Mouse (Mus musculus): ENCODE measurements around the gene Fat1.
A peak's percentile ranks its signal among the peaks of the same experiment; 100 is the strongest.

Fat1 gene

DNA sequence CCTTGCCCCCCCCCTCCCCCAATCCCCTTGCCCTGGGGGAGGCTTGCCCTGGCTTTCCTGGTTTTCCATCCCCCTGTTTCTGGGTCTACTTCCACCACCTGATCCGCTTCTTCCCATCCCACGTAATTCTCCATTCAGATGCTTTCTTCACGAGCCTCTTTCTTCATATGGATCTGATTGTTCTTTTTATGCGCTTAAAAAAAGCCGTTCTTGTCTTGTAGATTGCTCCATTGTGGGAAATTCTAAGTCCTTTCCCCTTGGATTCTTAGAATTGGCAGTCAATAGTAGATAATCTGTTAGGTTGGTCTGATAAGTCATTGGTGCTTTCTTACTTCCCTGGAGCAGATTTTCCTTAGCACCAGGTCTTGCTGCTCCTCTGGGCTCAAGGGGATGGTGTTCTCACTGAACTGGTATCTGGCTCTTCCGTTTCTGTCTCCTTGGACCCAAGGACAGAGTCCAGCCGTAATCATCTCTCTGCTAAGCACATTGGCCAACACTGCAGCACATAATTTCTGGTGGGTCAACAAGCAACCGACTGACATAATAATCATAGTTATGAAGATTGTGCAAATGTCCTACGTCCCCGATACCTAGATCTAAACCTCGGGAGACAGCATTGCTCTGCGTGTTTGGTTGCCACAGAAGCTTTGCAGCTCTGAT is 27.5 kb downstream of the Fat1 start:
- peak in 1 of 2 experiments; percentile 46 for DNase-seq

DNA sequence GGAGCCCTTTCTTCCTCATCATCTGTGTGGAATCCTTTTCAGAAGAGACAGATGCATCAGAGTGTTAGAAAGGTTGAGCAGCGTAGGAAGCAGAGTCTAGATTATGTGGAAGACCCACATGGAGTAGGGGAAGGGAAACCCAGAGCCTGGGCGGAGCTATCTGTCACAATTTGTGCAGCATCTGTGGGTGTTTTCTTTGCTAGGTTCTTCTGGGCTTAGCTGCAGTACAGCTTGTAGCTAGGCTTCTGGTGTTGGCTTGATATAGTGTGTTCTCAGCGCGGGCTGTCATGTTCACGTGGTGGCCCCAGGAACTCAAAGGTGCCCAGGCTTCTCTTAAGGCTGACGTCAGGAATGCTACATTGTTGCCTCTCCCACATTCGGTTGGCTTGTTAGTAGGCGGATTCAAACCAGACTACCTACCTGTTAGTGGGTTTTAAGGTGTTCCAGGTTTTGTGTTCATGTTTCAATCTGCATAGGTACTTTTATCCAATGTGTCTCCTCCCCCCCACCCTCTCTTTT is 32.3 kb downstream of the Fat1 start:
- no peak for DNase-seq

DNA sequence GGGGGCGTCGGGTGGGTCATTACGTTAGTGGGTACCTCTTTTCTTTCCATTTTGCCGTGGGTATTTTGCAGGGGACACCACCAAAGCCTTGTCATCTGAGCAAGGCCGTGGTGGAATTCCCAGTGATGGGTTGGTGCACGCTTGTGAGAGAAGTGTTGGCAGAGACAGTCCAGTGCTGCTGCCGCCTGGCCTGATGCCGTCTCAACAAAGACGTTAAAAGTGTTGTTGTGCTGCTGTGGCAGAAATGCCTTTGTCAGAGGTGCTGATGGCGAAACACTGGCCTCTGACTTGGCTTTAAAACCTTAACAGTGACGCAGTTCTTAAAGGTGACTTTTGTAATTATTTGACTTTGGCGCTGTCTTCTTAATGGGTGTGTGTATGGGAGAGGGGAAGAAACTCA is 34.8 kb downstream of the Fat1 start:
- no peak for DNase-seq

DNA sequence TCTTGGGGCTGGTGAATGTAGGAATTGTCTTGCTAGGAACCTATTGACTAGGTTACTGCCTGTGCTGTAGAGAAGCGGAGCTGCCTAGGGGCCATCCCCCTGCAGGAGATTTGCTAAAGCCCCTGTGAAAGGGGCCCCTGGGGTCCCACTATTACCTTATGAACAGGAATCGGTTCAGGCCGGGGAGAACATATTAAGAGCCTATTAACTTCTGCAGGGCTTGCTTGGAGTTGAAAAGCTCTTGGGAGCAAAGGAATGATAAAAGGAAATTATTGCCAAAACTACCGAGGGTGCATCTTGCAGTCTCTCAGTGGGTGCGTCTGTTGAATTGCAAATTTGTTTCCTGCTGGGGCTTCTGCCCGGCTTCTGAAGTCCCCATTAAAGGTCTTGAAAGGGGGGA is 36.1 kb downstream of the Fat1 start:
- DNase-seq: no peak

DNA sequence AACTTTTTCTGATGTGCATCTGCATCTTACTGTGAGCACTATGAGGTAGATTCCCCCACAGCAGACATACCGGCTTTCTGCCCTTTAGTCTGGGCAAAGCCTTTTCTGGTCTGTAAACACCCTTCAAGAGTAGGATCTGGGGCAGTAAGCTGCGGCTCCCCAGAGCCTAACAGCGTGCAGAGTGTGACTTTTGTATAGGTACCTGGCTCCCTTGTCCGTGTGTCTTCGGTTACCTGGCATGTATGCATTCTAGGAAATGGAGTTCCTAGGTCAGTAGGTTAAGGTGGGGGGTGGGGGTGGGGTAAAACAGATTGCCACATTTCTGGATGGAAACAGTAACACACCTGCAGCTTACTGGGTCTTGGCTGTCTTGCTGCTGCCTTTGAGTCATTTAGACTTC is 36.7 kb downstream of the Fat1 start:
- DNase-seq: no peak

DNA sequence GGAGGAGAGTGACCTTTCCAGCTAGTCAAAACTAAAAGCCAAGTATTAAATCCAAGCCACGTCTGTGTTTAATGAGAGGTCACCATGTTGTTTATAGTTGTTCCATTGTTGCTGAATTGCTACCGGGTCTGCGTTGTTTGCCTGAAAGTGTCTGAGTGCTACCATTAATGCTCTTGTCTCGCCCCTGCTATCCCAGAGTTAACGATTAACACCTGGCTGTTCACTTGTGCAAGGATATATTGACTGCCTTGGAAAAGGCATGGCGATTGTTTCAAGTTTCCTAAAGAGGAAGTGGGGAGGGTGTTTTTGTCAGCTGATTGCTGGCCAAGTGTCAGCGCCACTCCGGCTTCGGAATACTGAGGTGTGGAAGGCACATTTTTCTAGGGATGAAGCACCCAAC is 39.9 kb downstream of the Fat1 start:
- DNase-seq: peak in 1 of 2 experiments; percentile 16

DNA sequence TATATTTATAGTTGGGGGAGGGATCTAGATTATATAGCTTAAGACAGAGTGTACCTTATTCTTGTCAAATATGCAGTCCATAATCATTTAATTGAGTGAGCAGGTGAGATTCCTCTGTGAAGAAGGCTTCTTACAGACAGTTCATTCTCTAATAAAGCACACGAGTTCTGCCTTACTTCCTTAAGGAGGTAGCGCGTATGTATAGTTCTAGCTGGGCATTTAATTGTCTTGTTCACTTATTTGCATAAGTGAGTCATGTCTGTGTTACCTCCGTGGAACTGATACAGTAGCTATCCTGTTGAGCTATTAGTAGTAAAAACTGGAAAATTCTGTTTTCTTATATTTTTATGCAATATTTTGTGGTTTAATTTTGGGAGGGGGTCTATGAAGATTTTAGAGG is 40.4 kb downstream of the Fat1 start:
- no peak for DNase-seq

DNA sequence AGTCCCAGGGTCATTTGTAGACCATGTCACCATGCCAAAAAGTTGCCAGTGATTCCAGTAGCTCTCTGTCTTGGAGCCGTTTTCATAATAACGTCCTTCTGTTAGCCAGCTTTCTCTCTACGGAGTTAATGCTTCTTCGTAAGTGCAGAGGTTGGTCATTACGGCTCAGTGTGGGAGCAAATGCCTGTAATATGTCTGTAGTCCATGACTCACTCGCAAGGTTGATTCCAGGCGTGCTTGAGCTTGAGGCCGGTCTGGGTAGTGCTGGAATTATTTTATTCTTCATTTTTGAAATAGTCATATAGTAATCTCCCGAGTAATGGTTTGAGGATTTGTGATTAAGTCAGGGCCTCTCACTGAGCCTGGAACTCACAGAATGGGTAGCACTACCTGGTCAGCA is 43.4 kb downstream of the Fat1 start:
- DNase-seq: no peak

DNA sequence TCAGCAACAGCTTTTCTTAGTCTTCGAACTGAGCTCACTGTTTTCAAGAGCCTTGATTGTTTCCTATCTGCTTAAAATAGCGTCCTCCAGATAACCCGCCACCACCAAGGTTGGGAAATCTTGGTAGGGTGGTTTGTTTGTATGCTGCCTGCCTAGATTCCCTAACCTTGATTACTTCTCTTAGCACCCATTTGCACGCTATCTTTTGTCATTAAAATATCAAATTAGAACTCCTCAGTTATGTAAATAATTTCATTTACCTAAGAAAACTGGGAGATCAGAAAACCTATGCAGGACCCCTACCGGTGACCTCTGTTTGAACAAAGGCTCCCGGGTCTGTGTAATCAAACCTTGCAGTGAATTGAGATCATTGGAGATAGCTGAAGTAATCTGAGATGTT is 44.0 kb downstream of the Fat1 start:
- no peak for DNase-seq

DNA sequence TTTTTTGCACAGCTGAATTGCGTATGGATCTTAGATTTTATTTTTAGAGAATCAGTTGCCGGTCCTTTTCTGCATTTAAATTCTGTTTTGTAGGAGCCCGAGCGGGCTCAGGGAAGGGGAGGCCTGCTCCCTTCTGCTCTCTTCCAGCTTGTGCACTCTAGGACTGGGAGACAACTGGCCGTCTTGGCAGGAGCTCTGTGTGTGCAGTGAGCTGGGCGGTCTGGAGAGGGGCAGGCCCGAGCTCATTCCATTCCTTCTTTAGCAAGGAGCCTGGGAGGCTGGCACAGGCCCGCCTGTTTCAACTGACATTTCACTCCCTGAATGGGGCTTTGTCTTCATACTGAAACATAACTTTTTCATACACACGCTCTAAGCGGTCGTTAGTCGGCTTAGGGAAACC is 44.8 kb downstream of the Fat1 start:
- peak; percentile 42 to 72 for DNase-seq

DNA sequence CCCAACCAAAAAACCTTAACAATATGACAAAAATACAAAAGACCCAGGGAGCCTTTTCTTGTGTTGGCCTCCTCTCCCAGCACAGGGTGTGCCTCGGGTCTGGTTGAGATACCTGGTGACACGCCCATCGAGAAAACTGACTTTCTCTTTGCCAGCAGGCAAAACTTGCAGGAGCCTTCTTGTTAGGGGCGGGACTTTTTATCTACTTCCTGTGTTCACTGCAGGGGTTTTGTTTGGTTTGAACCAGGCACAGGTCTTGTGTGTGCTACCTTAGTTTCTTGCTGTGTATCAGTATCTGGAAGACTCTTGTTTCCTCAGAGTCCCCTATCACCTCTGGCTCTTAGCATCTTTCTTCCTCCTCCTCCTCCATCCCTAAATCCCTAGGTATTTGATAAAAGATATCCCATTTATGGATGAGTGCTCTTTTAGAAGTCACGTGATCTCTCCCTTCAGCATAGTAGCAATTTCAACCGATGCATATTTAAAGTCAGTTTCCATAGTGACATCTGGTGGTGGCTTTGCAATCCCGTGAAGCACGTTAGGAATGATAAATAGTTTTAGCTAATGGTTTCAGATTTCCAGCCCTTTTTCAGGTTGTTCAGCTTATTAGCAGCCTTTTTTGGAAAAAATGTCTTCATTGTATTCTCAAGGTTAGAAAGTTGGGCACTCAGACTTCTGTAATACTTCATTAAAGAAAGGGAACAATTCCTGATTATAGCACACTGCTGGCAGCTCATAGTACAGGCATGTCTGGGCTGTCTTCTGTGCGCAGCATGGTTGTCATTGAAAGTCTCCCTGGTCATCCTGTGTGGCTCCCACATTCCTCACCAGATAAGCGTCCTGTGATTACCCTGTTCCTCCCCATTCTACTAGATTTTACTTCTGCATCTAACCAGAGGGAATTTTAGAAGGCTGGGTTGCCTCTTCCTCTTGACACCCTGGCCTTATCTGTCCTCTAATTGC is 50.4 kb downstream of the Fat1 start:
- DNase-seq: peak in 1 of 2 experiments; percentile 21

DNA sequence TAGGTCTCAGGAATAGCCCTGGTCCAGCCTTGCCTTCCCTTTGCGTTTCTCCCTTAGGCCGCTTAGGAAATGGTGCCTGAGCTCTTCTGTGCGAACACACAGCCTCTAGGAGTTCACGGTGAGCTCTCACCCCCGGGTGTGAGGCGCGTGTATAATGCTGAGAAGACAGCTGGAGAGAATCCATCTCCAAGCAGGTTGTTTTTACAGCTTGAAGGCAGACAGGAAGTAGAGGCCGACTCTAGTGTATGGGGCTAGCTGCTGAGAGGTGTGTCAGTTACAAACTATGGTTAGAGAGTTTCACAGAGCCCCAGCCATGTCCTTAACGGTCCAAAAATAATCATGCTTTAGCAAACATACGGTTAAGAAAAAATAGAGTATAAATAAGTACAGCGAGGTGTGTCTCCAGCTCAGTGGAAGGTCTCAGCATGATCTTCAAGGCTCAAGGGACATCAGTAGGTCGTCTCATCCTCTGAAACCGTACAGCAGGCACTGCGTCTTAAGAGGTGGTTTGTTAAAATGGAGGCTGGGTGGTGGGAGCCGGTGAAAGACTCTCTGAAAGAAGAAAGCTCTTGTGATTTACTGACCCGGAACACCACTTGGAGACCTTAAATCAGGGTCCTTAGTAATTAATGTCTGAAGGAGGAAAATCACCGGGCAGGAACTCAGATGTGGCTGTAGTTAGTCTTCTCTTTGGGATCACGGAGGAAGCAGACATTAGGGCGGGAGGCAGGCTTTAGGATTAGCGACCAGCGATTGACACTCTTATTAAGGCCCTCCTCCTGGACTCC is 56.6 kb downstream of the Fat1 start:
- no peak for DNase-seq

DNA sequence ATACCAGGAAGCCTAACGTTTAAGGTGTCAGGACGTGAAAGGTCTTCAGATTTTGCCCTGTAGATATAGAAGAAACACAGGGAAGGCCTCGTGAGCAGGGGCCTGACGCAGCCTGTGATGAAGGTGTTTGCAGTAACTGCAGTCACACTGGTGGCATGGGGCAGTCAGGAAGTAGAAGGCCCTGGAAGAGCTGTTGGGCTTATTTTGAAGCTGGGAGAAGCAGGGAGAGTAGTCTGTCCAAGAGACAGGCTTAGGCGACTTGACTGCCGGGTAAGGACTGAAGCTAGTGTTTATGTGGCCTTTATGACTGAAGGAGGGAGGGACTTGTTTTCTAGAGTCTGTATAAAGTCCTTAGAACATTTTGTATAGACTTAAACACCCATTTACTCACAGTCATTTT is 57.4 kb downstream of the Fat1 start:
- no peak for DNase-seq

DNA sequence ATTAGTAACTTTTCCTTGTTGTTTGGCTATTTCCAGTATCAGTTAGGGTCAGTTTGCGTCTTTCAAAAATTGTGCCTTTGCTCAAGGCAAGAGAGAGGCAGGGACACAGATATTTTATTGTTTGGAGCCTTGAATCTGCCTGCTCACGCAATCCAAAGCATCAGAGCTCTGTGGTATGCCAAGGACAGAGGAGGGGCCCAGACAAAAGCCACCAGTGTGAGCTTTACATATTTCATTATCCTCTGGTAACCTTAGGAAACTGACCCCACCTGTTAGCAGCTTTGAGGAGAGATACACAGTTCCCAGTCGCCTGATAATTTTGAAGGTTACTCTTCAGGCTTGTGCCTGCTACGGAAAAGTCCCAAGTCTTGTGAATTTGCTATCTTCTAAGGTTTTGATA is 58.1 kb downstream of the Fat1 start:
- no peak for DNase-seq

DNA sequence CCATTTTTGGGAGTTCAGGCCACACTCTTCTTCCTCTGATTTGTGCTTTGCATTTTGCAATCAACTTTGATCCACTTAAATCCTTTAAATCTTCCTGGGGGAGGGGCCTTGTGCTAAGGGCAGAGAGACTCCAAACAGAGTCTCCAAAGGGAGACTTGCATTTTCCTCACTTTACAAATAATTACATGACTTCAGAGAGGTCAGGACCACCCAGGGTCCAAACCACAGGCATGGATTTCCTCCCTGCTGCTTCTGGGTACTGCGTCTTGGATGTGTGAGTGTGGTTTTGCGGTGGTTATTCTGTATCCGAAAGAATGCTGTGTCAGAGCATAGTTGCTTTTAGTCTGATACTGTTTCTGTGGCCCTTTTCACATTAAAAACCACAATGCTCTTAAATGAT is 61.2 kb downstream of the Fat1 start:
- no peak for DNase-seq

DNA sequence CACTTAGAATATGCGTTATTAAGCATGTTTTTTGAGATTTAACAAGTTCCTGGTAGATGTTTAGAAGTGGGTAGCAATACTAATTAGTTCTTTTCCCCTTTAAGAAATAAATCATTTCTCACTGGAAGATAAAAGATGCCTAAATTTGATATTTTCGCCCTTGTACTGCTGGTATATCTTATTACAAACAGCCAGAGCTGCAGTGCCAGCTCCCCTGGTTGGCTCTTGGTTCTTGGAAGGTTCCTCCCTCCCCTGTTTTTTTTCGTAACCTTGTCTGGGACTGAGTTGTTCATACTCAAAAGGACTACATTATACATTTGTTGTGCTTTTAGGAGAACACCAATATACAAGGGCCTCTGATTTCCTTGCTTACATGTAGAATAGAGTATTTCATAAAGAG is 62.1 kb downstream of the Fat1 start:
- DNase-seq: no peak

DNA sequence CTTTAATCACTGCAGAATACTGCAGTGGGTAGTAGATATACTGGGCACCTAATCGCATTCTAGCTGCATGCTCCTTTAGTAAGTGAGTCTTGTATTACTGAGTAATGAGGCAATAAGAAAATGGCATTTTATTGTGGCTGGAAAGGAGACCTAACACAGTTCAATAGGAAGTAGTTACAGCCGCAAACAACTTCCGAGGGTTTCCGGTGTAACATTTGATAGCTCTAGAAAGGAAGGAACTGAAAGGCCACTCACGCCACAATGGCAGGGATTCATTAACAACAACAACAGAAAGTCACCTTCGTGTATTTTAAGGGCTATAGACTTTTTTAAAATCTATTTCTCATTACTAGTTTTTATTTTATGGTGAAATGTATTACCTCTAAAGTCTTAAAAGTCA is 62.6 kb downstream of the Fat1 start:
- no peak for DNase-seq

DNA sequence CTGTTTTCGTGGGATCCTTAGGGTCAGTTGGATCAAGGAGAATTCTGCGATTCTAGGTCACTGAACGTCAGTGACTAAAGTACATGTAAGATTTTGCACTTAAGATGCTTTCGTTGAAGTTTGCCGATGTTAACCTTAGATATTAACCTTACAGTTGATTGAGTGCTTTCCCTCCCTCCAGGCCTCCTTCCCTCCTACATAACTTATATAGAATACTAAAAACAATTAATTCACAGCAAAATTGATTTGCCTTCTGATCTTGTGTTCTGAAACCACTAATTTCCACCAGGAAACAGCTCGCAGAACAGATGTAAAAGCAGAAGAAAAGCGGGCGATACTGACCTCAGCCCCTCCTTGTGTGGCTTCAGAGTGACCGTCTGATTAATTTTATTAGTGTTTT is 63.0 kb downstream of the Fat1 start:
- no peak for DNase-seq

DNA sequence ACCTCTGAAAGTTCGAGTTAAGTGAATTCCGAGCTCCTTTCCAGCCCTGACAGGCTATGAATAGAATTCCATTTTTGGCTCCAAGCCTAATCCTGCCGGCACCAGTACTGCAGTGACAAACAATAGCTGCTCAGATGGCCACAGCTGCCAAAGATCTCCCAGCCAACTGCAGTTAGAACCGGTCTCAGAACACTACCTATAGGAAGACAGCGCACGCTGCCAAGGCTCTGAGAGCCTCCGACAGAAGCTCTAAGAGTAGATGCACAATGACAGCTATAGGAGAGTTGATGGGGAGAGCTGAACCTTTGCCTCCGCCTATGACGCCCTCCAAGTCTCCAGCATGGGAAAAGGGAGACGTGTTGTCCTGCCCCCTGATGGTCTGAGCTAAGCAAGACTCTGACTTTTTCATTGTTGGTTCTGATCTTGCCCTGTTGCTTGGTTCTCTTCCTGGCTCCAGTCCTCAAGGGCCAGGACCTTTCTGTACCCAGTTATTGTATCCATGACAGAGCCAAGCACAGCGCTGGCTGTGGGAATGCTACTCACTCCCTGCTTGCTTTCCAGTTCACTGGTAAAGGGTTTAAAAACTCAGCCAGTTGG is 63.5 kb downstream of the Fat1 start:
- DNase-seq: peak; percentile 67 to 70

DNA sequence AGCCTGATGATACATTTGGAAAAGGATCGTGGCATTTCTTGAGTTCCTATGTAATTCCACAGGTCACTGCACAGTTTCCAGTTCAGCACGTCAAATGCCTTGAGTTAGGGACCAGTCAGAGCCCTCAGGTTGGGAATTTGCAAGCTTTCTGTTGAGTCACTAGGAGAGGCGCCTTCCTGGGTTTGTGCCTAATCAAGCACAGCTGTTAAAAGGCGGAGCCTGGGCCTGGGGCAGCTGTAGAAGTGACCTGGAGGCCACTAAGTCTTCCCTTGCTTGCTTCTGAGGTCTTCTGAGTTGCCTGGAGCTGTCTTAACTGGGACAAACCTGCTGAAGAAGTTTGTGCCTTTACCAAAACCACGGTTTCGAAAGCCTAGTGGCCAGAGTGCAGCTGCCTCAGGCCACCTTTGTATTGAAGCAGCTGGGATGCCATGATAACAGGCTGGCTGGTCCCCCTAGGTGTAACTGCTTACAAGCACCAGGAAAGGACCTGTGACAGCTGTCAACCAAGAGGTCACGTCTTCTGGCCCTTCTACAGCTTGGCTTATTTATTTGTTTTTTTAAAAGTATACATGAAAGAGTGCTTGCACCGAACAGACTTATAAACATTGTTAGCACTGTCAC is 66.4 kb downstream of the Fat1 start:
- peak; percentile 40 to 64 for DNase-seq

DNA sequence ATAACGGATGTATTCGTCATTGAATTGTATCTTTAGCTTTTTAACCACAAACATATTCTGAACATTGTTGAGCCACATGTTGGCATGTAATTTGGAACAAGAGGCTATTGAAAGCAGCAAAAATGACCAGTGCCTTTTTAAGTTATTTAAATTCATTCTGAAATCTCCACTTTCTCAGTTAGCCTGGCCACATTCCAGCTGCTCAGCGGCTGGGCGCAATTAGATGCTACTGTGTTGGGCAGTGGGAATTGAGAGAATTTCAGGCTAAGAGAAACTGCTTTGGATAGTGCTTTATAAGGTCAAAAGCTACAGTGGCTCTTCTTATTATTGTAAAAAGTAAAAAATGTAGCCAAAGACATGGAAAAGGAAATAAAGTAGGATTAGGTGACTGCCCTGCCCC is 67.4 kb downstream of the Fat1 start:
- DNase-seq: peak in 1 of 2 experiments; percentile 52

DNA sequence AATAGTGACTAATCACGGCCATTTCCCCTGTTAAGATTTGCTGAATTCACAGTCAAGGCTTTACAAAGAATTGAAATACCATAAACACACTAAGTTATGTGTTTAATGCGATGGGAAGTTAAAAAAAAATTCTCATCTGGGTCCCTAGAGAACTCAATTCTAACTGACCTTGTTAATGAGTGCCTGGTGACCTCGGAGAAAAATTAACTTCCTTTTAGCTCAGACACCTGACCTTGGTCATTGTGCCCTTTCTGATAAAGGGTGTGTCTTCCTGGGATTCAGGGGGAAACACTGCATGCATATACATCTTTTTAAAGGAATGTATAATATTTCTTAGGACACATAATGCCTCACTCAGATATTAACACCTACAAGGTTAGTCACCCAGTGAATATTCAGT is 68.8 kb downstream of the Fat1 start:
- no peak for DNase-seq
